Mouse (Mus musculus): ENCODE results near the gene Map2k6. TPM values are rescaled to one million over a fixed set of nuclear protein-coding genes. Genes with fewer than 3 reads are reported as not detected.
A peak's percentile ranks its signal among the peaks of the same experiment; 100 is the strongest.

Map2k6 gene
- polyA plus RNA-seq, 1 experiment from 2014 or later: 3.4 TPM

DNA sequence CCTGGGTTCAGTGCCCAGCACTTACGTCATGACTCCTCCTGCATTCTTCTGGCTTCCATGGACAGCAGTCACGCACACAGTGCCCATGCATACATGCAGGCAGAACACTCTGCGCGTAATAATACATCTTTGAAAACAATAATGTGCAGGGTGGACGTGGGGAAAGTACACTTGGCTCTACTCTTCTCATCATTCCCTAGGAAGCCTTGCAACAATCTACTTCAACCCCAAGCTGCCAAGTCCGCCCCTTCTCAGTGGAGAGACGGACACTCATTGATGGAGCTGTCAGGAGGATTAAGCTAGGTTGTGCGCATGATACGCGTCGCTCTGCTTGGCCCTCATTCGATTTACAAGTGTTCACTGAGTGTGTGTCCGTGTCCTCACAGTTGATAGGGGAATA, 12.7 kb downstream of the Map2k6 start:
- H3K4me1 ChIP-seq (replicated peaks; ENCODE audit: control insufficient read depth, insufficient read depth, low read length): 0 out of 2 replicates have a peak, but pooled peaks cover 3% of the 10 kb centered on the region
- no peak overlapping the region for H3K4me2 ChIP-seq (replicated peaks; ENCODE audit: low read depth)
- no peak overlapping the region; the same call in 1 of the 2 replicates for H3K27ac ChIP-seq (ENCODE audit: low read depth, low read length)
- no peaks in the 10 kb centered on the region for H3K9me3 ChIP-seq (ENCODE audit: control insufficient read depth)
- H3K9ac ChIP-seq (ENCODE audit: low read depth, low read length): no peak overlapping the region
- no peaks in the 10 kb centered on the region for H3K36me3 ChIP-seq (ENCODE audit: control insufficient read depth, insufficient read depth)
- no peak overlapping the region for H3K4me3 ChIP-seq (ENCODE audit: low read depth, low read length)
- no peak for ATAC-seq
- WGBS: 94% methylated on average over 13 of the region's 13 CpGs
- TF ChIP-seq CTCF (IDR thresholded peaks at IDR 0.05; ENCODE audit: low read depth): no peak
- H3K27me3 ChIP-seq (replicated peaks; ENCODE audit: control insufficient read depth, insufficient read depth, low read length): no peaks in the 10 kb centered on the region

DNA sequence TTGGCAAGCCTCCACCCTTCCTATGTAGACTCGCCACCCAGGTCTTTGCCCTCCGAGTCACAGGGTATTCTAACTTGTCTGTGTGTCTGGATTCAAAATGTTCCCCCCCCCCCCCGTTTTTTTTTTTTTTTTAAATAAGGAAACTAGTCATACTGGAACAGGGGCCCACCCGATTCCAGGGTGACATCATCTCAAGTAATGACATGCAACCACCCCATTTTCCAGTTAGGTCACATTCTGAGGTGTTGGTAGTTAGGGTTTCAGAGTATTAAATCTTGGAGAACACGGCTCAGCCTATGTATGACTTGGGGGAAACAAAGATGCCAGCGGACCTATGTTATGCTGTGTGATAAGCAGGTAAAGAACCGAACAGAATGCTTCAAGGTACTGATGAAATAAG, 15.3 kb downstream of the Map2k6 start:
- Histone ChIP-seq H3K9ac (ENCODE audit: low read depth, low read length) (no peak overlapping the region), H3K4me2 (replicated peaks; ENCODE audit: low read depth) (no peak overlapping the region), H3K36me3 (ENCODE audit: control insufficient read depth, insufficient read depth) (no peaks in the 10 kb centered on the region), H3K4me1 (replicated peaks; ENCODE audit: control insufficient read depth, insufficient read depth, low read length) (no peaks in the 10 kb centered on the region), H3K27me3 (replicated peaks; ENCODE audit: control insufficient read depth, insufficient read depth, low read length) (no peaks in the 10 kb centered on the region), H3K9me3 (ENCODE audit: control insufficient read depth) (no peaks in the 10 kb centered on the region), H3K27ac (ENCODE audit: low read depth, low read length) (no peak overlapping the region), H3K4me3 (ENCODE audit: low read depth, low read length) (no peak overlapping the region)
- WGBS: 63% methylated on average over 7 of the region's 7 CpGs
- ATAC-seq: no peak
- TF ChIP-seq CTCF (IDR thresholded peaks at IDR 0.05; ENCODE audit: low read depth): no peak

DNA sequence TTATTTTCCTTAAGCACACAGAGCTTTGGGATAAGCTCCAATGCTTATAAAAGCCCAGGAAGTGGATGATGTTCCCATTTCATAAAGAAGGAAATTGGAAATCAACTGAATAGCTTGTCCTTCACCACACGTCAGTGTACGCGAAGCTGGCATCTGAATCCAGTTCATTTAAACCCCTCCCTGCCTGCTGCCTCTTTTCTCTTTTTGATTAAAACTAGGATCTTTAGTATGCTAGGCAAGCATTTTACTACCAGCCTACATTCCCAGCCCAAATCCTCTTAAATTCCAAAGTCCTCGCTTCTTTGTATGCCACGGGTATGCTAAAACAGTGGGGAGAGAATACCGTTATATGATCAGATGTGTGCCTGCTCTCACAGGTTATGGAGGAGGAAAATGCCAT, 17.8 kb downstream of the Map2k6 start:
- no peak overlapping the region for H3K4me3 ChIP-seq (ENCODE audit: low read depth, low read length)
- no peak overlapping the region for H3K4me2 ChIP-seq (replicated peaks; ENCODE audit: low read depth)
- no peak overlapping the region for H3K27ac ChIP-seq (ENCODE audit: low read depth, low read length)
- no peak overlapping the region for H3K9ac ChIP-seq (ENCODE audit: low read depth, low read length)
- H3K27me3 ChIP-seq (replicated peaks; ENCODE audit: control insufficient read depth, insufficient read depth, low read length): no peaks in the 10 kb centered on the region
- H3K9me3 ChIP-seq (ENCODE audit: control insufficient read depth): no peaks in the 10 kb centered on the region
- no peak for TF ChIP-seq CTCF (IDR thresholded peaks at IDR 0.05; ENCODE audit: low read depth)
- H3K36me3 ChIP-seq (ENCODE audit: control insufficient read depth, insufficient read depth): no peaks in the 10 kb centered on the region
- WGBS: 80% methylated on average over 6 of the region's 6 CpGs
- ATAC-seq: no peak
- no peaks in the 10 kb centered on the region for H3K4me1 ChIP-seq (replicated peaks; ENCODE audit: control insufficient read depth, insufficient read depth, low read length)

DNA sequence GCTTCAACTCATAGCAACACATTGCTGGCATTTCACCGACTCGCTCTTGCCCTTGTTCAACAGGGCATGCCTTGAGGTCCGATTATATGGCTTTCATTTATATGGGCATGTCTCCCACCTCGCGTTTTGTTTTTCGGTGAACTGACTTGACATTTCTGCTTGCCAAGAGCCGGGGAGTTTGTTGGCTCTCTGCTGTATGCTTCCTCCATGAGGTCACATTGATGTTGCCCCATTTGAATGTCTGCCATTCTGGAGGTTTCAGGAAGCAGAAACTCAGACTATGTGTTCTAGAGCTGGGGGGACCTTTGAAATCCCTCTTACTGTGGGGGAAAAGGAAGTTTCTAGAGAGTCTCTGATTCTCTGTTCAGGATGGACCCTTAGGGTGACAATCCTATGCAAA, 21.5 kb downstream of the Map2k6 start:
- Histone ChIP-seq H3K4me1 (replicated peaks; ENCODE audit: control insufficient read depth, insufficient read depth, low read length) (no peaks in the 10 kb centered on the region), H3K36me3 (ENCODE audit: control insufficient read depth, insufficient read depth) (no peaks in the 10 kb centered on the region), H3K4me3 (ENCODE audit: low read depth, low read length) (no peak overlapping the region), H3K27ac (ENCODE audit: low read depth, low read length) (no peak overlapping the region), H3K27me3 (replicated peaks; ENCODE audit: control insufficient read depth, insufficient read depth, low read length) (no peaks in the 10 kb centered on the region), H3K9me3 (ENCODE audit: control insufficient read depth) (no peaks in the 10 kb centered on the region), H3K4me2 (replicated peaks; ENCODE audit: low read depth) (no peak overlapping the region), H3K9ac (ENCODE audit: low read depth, low read length) (no peak overlapping the region)
- WGBS: 95% methylated on average over 7 of the region's 7 CpGs
- ATAC-seq: no peak
- TF ChIP-seq CTCF (IDR thresholded peaks at IDR 0.05; ENCODE audit: low read depth): no peak

DNA sequence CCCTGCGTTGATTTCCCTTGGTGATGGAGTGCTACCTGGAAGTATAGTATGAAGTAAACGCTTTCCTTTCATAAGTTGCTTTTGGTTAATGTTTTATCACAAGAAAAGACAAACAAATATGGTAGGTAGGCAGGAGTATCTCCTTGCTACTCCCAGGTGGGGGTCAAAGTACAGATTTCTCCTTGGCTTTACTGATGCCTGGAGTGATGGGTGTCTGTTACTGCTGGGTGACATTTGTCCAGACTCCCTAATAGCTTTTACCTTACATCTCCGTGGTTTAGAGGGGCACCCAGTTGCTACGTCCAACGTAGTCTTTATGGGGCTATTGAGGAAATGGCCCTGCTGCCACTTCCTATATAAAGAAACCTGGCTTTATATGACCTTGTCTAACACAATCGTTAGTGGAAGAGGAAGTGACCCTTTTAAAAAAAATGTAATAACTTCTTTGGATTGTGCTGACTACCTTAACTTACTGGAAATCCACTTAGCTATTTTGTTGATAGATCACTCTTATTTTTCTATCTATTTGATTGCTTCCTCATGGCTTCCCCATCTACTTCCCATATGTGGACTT, 27.7 kb downstream of the Map2k6 start:
- ATAC-seq: peak; percentile 81
- Histone ChIP-seq H3K4me3 (ENCODE audit: low read depth, low read length) (no peak overlapping the region; the same call in 1 of the 2 replicates), H3K9ac (ENCODE audit: low read depth, low read length) (no peak overlapping the region), H3K4me2 (replicated peaks; ENCODE audit: low read depth) (peak overlapping the region; percentile 46), H3K27me3 (replicated peaks; ENCODE audit: control insufficient read depth, insufficient read depth, low read length) (no peaks in the 10 kb centered on the region), H3K4me1 (replicated peaks; ENCODE audit: control insufficient read depth, insufficient read depth, low read length) (no peaks in the 10 kb centered on the region; the same call in 1 of the 2 replicates), H3K9me3 (ENCODE audit: control insufficient read depth) (no peaks in the 10 kb centered on the region), H3K36me3 (ENCODE audit: control insufficient read depth, insufficient read depth) (no peaks in the 10 kb centered on the region), H3K27ac (ENCODE audit: low read depth, low read length) (peak overlapping the region; percentile 79)
- WGBS: 29% methylated on average over 6 of the region's 6 CpGs
- TF ChIP-seq CTCF (IDR thresholded peaks at IDR 0.05; ENCODE audit: low read depth): no peak

DNA sequence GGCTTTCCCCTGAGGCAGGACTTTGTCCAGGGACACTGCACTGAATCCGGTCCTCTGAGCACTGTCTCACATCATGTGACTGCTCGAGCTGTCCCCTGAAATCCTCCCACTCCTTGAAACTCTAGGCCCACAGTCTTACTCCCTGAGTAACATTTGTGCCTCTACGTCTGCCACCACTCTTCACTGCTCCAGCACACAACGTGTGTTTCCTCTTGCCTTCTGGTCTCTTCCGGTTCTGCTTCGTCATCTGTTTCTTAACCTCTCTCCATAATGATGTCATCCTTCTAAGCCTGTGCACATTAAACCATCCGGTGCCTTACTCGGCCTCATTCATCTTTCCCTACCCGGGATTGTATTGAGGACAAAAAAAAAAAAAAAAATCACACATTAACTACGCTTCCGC, 28.2 kb downstream of the Map2k6 start:
- Histone ChIP-seq H3K9me3 (ENCODE audit: control insufficient read depth) (no peaks in the 10 kb centered on the region), H3K36me3 (ENCODE audit: control insufficient read depth, insufficient read depth) (no peaks in the 10 kb centered on the region), H3K4me2 (replicated peaks; ENCODE audit: low read depth) (peak overlapping the region; percentile 46), H3K27me3 (replicated peaks; ENCODE audit: control insufficient read depth, insufficient read depth, low read length) (no peaks in the 10 kb centered on the region), H3K4me3 (ENCODE audit: low read depth, low read length) (no peak overlapping the region; the same call in 1 of the 2 replicates), H3K4me1 (replicated peaks; ENCODE audit: control insufficient read depth, insufficient read depth, low read length) (no peaks in the 10 kb centered on the region; the same call in 1 of the 2 replicates), H3K9ac (ENCODE audit: low read depth, low read length) (no peak overlapping the region), H3K27ac (ENCODE audit: low read depth, low read length) (peak overlapping the region; percentile 79)
- peak; percentile 73 for ATAC-seq
- no peak for TF ChIP-seq CTCF (IDR thresholded peaks at IDR 0.05; ENCODE audit: low read depth)
- WGBS: 25% methylated on average over 11 of the region's 11 CpGs
